ENCODE assay signal across 22 mouse cellular contexts in genomic region chr7:16915461-16916340, GRCm38 (mm10). TPM values are rescaled to one million over a fixed set of nuclear protein-coding genes. Genes with fewer than 3 reads are reported as not detected.
DNase-seq lines count a peak whose midpoint lies in the region; ATAC-seq lines count a peak whose summit lies in the region.
"Had no signal": no experiment of that assay in that cellular context is flagged by ENCODE, and none has a peak within 500 bp of the region (broad histone marks: within the 10 kb centered on the region; RNA-seq: fewer than 3 reads in every experiment).

No protein-coding gene starts in this region.

- no peak overlapping the region for H3K4me3 ChIP-seq in forebrain, embryonic 12.5 days (replicated peaks)
- H3K4me3 ChIP-seq in forebrain, embryonic 15.5 days = no peak overlapping the region
- no peak overlapping the region for H3K4me3 ChIP-seq in hindbrain, embryonic 12.5 days
- no peak overlapping the region for H3K4me3 ChIP-seq in hindbrain, embryonic 14.5 days (replicated peaks; ENCODE audit: low read length)
- H3K4me3 ChIP-seq: erythroblast, embryonic 14.5 days; heart, embryonic 10.5 days; hindbrain, embryonic 15.5 days; left cerebral cortex, adult 2 months; limb, embryonic 12.5 days; liver, embryonic 15.5 days; midbrain, embryonic 15.5 days; neural tube, embryonic 13.5 days had no signal

- peaks cover 61% of the 10 kb centered on the region for H3K36me3 ChIP-seq in forebrain, embryonic 12.5 days (replicated peaks)
- H3K36me3 ChIP-seq in forebrain, embryonic 15.5 days = peaks cover 50% of the 10 kb centered on the region
- peaks cover 61% of the 10 kb centered on the region for H3K36me3 ChIP-seq in hindbrain, embryonic 12.5 days
- H3K36me3 ChIP-seq in hindbrain, embryonic 14.5 days (replicated peaks; ENCODE audit: control insufficient read depth, insufficient read depth) = peaks cover 65% of the 10 kb centered on the region

- peak overlapping the region; percentile 21; the same call in 1 of the 2 replicates for H3K27ac ChIP-seq in forebrain, embryonic 12.5 days
- no peak overlapping the region for H3K27ac ChIP-seq in forebrain, embryonic 15.5 days (replicated peaks)
- H3K27ac ChIP-seq in hindbrain, embryonic 12.5 days = 0 out of 2 replicates have a peak overlapping the region, but pooled peaks have one; percentile 12
- no peak overlapping the region for H3K27ac ChIP-seq in hindbrain, embryonic 14.5 days
- H3K27ac ChIP-seq: heart, embryonic 10.5 days; left cerebral cortex, adult 2 months; liver, embryonic 15.5 days had no signal

- H3K4me2 ChIP-seq in forebrain, embryonic 12.5 days = no peak overlapping the region
- no peak overlapping the region for H3K4me2 ChIP-seq in forebrain, embryonic 15.5 days (replicated peaks)
- H3K4me2 ChIP-seq in hindbrain, embryonic 12.5 days (replicated peaks) = no peak overlapping the region
- H3K4me2 ChIP-seq in hindbrain, embryonic 14.5 days (replicated peaks) = no peak overlapping the region
- H3K4me2 ChIP-seq: hindbrain, embryonic 15.5 days; limb, embryonic 12.5 days; liver, embryonic 15.5 days; lung, embryonic 14.5 days; midbrain, embryonic 15.5 days; neural tube, embryonic 13.5 days had no signal

- H3K9me3 ChIP-seq in forebrain, embryonic 12.5 days = no peaks in the 10 kb centered on the region
- no peaks in the 10 kb centered on the region for H3K9me3 ChIP-seq in forebrain, embryonic 15.5 days
- no peaks in the 10 kb centered on the region for H3K9me3 ChIP-seq in hindbrain, embryonic 12.5 days (replicated peaks)
- H3K9me3 ChIP-seq in hindbrain, embryonic 14.5 days (ENCODE audit: control insufficient read depth, low read length) = no peaks in the 10 kb centered on the region
- H3K9me3 ChIP-seq: heart, embryonic 10.5 days; hindbrain, embryonic 15.5 days; limb, embryonic 12.5 days; liver, embryonic 15.5 days; midbrain, embryonic 15.5 days; neural tube, embryonic 13.5 days had no signal

- no peak for ATAC-seq in forebrain, embryonic 12.5 days (ENCODE audit: low FRiP score)
- ATAC-seq in forebrain, embryonic 15.5 days (replicated peaks) = no peak
- no peak for ATAC-seq in hindbrain, embryonic 12.5 days (ENCODE audit: low FRiP score)
- ATAC-seq in hindbrain, embryonic 14.5 days (ENCODE audit: low FRiP score) = no peak
- ATAC-seq: activated CD4-positive, CD25-positive, alpha-beta regulatory T cell, adult 4 months; inflammation-experienced regulatory T-cells, adult 6 months; midbrain, embryonic 15.5 days had no signal

- WGBS in forebrain, embryonic 12.5 days = 94% methylated on average over 32 of the region's 32 CpGs
- WGBS in forebrain, embryonic 15.5 days = 93% methylated on average over 32 of the region's 32 CpGs
- WGBS in hindbrain, embryonic 12.5 days = 87% methylated on average over 32 of the region's 32 CpGs
- 95% methylated on average over 32 of the region's 32 CpGs for WGBS in hindbrain, embryonic 14.5 days

- H3K27me3 ChIP-seq in forebrain, embryonic 12.5 days = no peaks in the 10 kb centered on the region
- H3K27me3 ChIP-seq in forebrain, embryonic 15.5 days = no peaks in the 10 kb centered on the region
- no peaks in the 10 kb centered on the region for H3K27me3 ChIP-seq in hindbrain, embryonic 12.5 days
- H3K27me3 ChIP-seq in hindbrain, embryonic 14.5 days (ENCODE audit: control insufficient read depth, insufficient read depth, low read length) = no peaks in the 10 kb centered on the region
- H3K27me3 ChIP-seq: hindbrain, embryonic 15.5 days; limb, embryonic 12.5 days; liver, embryonic 15.5 days; midbrain, embryonic 15.5 days; neural tube, embryonic 13.5 days had no signal

- H3K9ac ChIP-seq in forebrain, embryonic 12.5 days = no peak overlapping the region
- H3K9ac ChIP-seq in forebrain, embryonic 15.5 days (replicated peaks) = no peak overlapping the region
- H3K9ac ChIP-seq in hindbrain, embryonic 12.5 days = no peak overlapping the region
- H3K9ac ChIP-seq in hindbrain, embryonic 14.5 days = no peak overlapping the region
- H3K9ac ChIP-seq: hindbrain, embryonic 15.5 days; limb, embryonic 12.5 days; liver, embryonic 15.5 days; lung, embryonic 14.5 days; midbrain, embryonic 15.5 days had no signal

- DNase-seq in hindbrain, embryonic 14.5 days (ENCODE audit: low spot score) = no peak
- DNase-seq in cerebellum, postnatal 10 days = peak; percentile 51 to 56
- no peak for DNase-seq in frontal cortex, postnatal 14 days (ENCODE audit: low spot score in 2 of 2)
- DNase-seq: adrenal gland, adult 2 months; B cell, adult 2 months; kidney, adult 11 months; lung, embryonic 14.5 days; lung, postnatal 14 days; thymus, adult 2 months had no signal

- H3K4me1 ChIP-seq in forebrain, embryonic 12.5 days = peaks cover 19% of the 10 kb centered on the region
- H3K4me1 ChIP-seq in forebrain, embryonic 15.5 days = peaks cover 23% of the 10 kb centered on the region
- peaks cover 46% of the 10 kb centered on the region for H3K4me1 ChIP-seq in hindbrain, embryonic 12.5 days
- peaks cover 23% of the 10 kb centered on the region for H3K4me1 ChIP-seq in hindbrain, embryonic 14.5 days (replicated peaks; ENCODE audit: control insufficient read depth, insufficient read depth, low read length)

RNA-seq across cellular contexts. Expression of gene Calm3, which starts 8.2 kb away (rescaled TPM):
- 227 and 234 TPM in 2 replicates for polyA plus RNA-seq in forebrain, embryonic 12.5 days (2016; fragmentation: Nextera tagmentation; extraction: Ambion mirVana)
- 291 and 305 TPM in 2 replicates for polyA plus RNA-seq in forebrain, embryonic 15.5 days (2015; fragmentation: Nextera tagmentation; extraction: Ambion mirVana)
- 185 and 210 TPM in 2 replicates for polyA plus RNA-seq in hindbrain, embryonic 12.5 days (2016; fragmentation: Nextera tagmentation; extraction: Ambion mirVana)
- polyA plus RNA-seq in hindbrain, embryonic 14.5 days (2014; fragmentation: Nextera tagmentation; extraction: Ambion mirVana) = 510 and 527 TPM in 2 replicates

RNA-seq across cellular contexts. Expression of gene Ptgir, which starts 9.4 kb away (rescaled TPM):
- 0.24 and 0.51 TPM in 2 replicates for polyA plus RNA-seq in forebrain, embryonic 12.5 days (2016; fragmentation: Nextera tagmentation; extraction: Ambion mirVana)
- 0.13 and 0.29 TPM in 2 replicates for polyA plus RNA-seq in forebrain, embryonic 15.5 days (2015; fragmentation: Nextera tagmentation; extraction: Ambion mirVana)
- polyA plus RNA-seq in hindbrain, embryonic 12.5 days (2016; fragmentation: Nextera tagmentation; extraction: Ambion mirVana) = 1.6 and 2.1 TPM in 2 replicates
- polyA plus RNA-seq in hindbrain, embryonic 14.5 days (2014; fragmentation: Nextera tagmentation; extraction: Ambion mirVana) = 0.26 TPM in 1 of 2 replicates, not detected in the other

RNA-seq across cellular contexts. Expression of gene Gng8, which starts 24.1 kb away (rescaled TPM):
- 14.7 and 16.4 TPM in 2 replicates for polyA plus RNA-seq in forebrain, embryonic 12.5 days (2016; fragmentation: Nextera tagmentation; extraction: Ambion mirVana)
- 4.4 TPM in 2 replicates for polyA plus RNA-seq in forebrain, embryonic 15.5 days (2015; fragmentation: Nextera tagmentation; extraction: Ambion mirVana)
- 12.1 and 13.6 TPM in 2 replicates for polyA plus RNA-seq in hindbrain, embryonic 12.5 days (2016; fragmentation: Nextera tagmentation; extraction: Ambion mirVana)
- 0.78 and 2.5 TPM in 2 replicates for polyA plus RNA-seq in hindbrain, embryonic 14.5 days (2014; fragmentation: Nextera tagmentation; extraction: Ambion mirVana)
- polyA plus RNA-seq: activated CD4-positive, CD25-positive, alpha-beta regulatory T cell, adult 4 months; erythroblast, embryonic 14.5 days; inflammation-experienced regulatory T-cells, adult 6 months had no signal

RNA-seq across cellular contexts. Expression of gene Pnmal2, which starts 28.8 kb away (rescaled TPM):
- 52.6 and 53.3 TPM in 2 replicates for polyA plus RNA-seq in forebrain, embryonic 12.5 days (2016; fragmentation: Nextera tagmentation; extraction: Ambion mirVana)
- polyA plus RNA-seq in forebrain, embryonic 15.5 days (2015; fragmentation: Nextera tagmentation; extraction: Ambion mirVana) = 87.4 and 102 TPM in 2 replicates
- polyA plus RNA-seq in hindbrain, embryonic 12.5 days (2016; fragmentation: Nextera tagmentation; extraction: Ambion mirVana) = 55.6 and 60.3 TPM in 2 replicates
- 96.1 and 96.4 TPM in 2 replicates for polyA plus RNA-seq in hindbrain, embryonic 14.5 days (2014; fragmentation: Nextera tagmentation; extraction: Ambion mirVana)
- polyA plus RNA-seq: activated CD4-positive, CD25-positive, alpha-beta regulatory T cell, adult 4 months; erythroblast, embryonic 14.5 days; inflammation-experienced regulatory T-cells, adult 6 months had no signal

RNA-seq across cellular contexts. Expression of gene Dact3, which starts 40.6 kb away (rescaled TPM):
- polyA plus RNA-seq in forebrain, embryonic 12.5 days (2016; fragmentation: Nextera tagmentation; extraction: Ambion mirVana) = 2.6 and 3.2 TPM in 2 replicates
- 3.3 and 3.4 TPM in 2 replicates for polyA plus RNA-seq in forebrain, embryonic 15.5 days (2015; fragmentation: Nextera tagmentation; extraction: Ambion mirVana)
- polyA plus RNA-seq in hindbrain, embryonic 12.5 days (2016; fragmentation: Nextera tagmentation; extraction: Ambion mirVana) = 9.0 and 10.4 TPM in 2 replicates
- 5.8 and 6.6 TPM in 2 replicates for polyA plus RNA-seq in hindbrain, embryonic 14.5 days (2014; fragmentation: Nextera tagmentation; extraction: Ambion mirVana)
- polyA plus RNA-seq: activated CD4-positive, CD25-positive, alpha-beta regulatory T cell, adult 4 months; inflammation-experienced regulatory T-cells, adult 6 months had no signal

Comparison
In these comparisons a context has a peak if more than half of its experiments do, and no peak if none do; other contexts are left out.
1. H3K27ac ChIP-seq: peak in forebrain, embryonic 12.5 days (single experiment) and hindbrain, embryonic 12.5 days (single experiment); none in forebrain, embryonic 15.5 days (single experiment) and hindbrain, embryonic 14.5 days (single experiment).
2. DNase-seq: peak in cerebellum, postnatal 10 days (2 of 2); none in hindbrain, embryonic 14.5 days (single experiment) and frontal cortex, postnatal 14 days (0 of 2).